Mouse (Mus musculus) layer of hippocampus, postnatal 36 days (tissue): ENCODE measurements around the gene Chn2. TPM values are rescaled to one million over a fixed set of nuclear protein-coding genes. Genes with fewer than 3 reads are reported as not detected.

Experiments used
- DNase-seq, 2 experiments: peaks; one replicate each; pipeline ENCODE4 v3.0.0; 2022
- total RNA-seq, 2 experiments: library from RNA; stranded (reverse); gene quantifications; 2 replicates each; pipeline ENCODE4 v1.2.3; 2021

Gene Chn2
- total RNA-seq, 2 experiments from 2014 or later, result 20.1 to 23.1 TPM

GRCm38 (mm10) chr6:54043536-54043935 is 4.2 kb downstream of the Chn2 start:
- DNase-seq, result no peak

- no peak for DNase-seq
Observed at GRCm38 (mm10) chr6:54045748-54046721, 6.7 kb downstream of the Chn2 start.

GRCm38 (mm10) chr6:54046884-54047747 is 7.8 kb downstream of the Chn2 start:
- no peak for DNase-seq

GRCm38 (mm10) chr6:54048768-54049167 is 9.4 kb downstream of the Chn2 start:
- DNase-seq, result no peak

- DNase-seq, result no peak
Observed at GRCm38 (mm10) chr6:54051173-54051572, 11.8 kb downstream of the Chn2 start.

- no peak for DNase-seq
Observed at GRCm38 (mm10) chr6:54052124-54052523, 12.8 kb downstream of the Chn2 start.

- no peak for DNase-seq
Observed at GRCm38 (mm10) chr6:54052666-54053065, 13.3 kb downstream of the Chn2 start.

- no peak for DNase-seq
Observed at GRCm38 (mm10) chr6:54053316-54053715, 14.0 kb downstream of the Chn2 start.

GRCm38 (mm10) chr6:54055387-54055786 is 16.0 kb downstream of the Chn2 start:
- no peak for DNase-seq

GRCm38 (mm10) chr6:54056548-54057532 is 17.5 kb downstream of the Chn2 start:
- no peak for DNase-seq

GRCm38 (mm10) chr6:54057661-54058060 is 18.3 kb downstream of the Chn2 start:
- no peak for DNase-seq

GRCm38 (mm10) chr6:54058837-54059236 is 19.5 kb downstream of the Chn2 start:
- no peak for DNase-seq

GRCm38 (mm10) chr6:54060258-54060657 is 20.9 kb downstream of the Chn2 start:
- no peak for DNase-seq

GRCm38 (mm10) chr6:54061375-54061774 is 22.0 kb downstream of the Chn2 start:
- no peak for DNase-seq

- no peak for DNase-seq
Observed at GRCm38 (mm10) chr6:54063878-54064277, 24.5 kb downstream of the Chn2 start.

- DNase-seq, result no peak
Observed at GRCm38 (mm10) chr6:54067380-54067779, 28.0 kb downstream of the Chn2 start.

GRCm38 (mm10) chr6:54068882-54069281 is 29.5 kb downstream of the Chn2 start:
- no peak for DNase-seq

- peak in 1 of 2 experiments; percentile 17 for DNase-seq
Observed at GRCm38 (mm10) chr6:54070736-54071135, 31.4 kb downstream of the Chn2 start.

GRCm38 (mm10) chr6:54071478-54071877 is 32.1 kb downstream of the Chn2 start:
- DNase-seq, result no peak

- no peak for DNase-seq
Observed at GRCm38 (mm10) chr6:54074454-54074853, 35.1 kb downstream of the Chn2 start.

GRCm38 (mm10) chr6:54075419-54075818 is 36.1 kb downstream of the Chn2 start:
- no peak for DNase-seq

- DNase-seq, result no peak
Observed at GRCm38 (mm10) chr6:54076625-54077024, 37.3 kb downstream of the Chn2 start.
